Mouse (Mus musculus): ENCODE measurements at regions not wholly inside any gene's neighbourhood (a gene's known extent, or its start where the extent isn't known, plus 50 kb on each side); places are given as distances from the start of the nearest gene placed in this dataset.

GRCm38 (mm10) chr17:83083521-83083920, 131.6 kb upstream of the Pkdcc start:
- TF ChIP-seq CTCF (IDR thresholded peaks at IDR 0.05; ENCODE audit: control insufficient read depth, insufficient read depth, insufficient read length) (no peak), USF1 (IDR thresholded peaks at IDR 0.05; ENCODE audit: low read depth) (no peak), MAX (IDR thresholded peaks at IDR 0.05) (no peak), MYOG (IDR thresholded peaks at IDR 0.05; ENCODE audit: control insufficient read depth, extremely low read depth, insufficient read length) (no peak), MYOD1 (IDR thresholded peaks at IDR 0.05; ENCODE audit: control insufficient read depth, insufficient read length, low read depth) (no peak), CEBPB (IDR thresholded peaks at IDR 0.05; ENCODE audit: low read depth) (no peak)
